Mouse (Mus musculus) urinary bladder, adult 2 months (tissue): Measurements from ENCODE around the gene Elf1. TPM values are rescaled to one million over a fixed set of nuclear protein-coding genes. Genes with fewer than 3 reads are reported as not detected.

Experiments used
- DNase-seq: peaks from one replicate; pipeline ENCODE4 v3.0.0; 2022; ENCODE audit warnings: low spot score
- polyA plus RNA-seq: library from polyadenylated mRNA; depleted of rRNA; stranded (reverse); fragments of >200 nt; gene quantifications from 2 replicates; pipeline ENCODE4 v1.2.3, GENCODE M21; 2012

Elf1 gene
- polyA plus RNA-seq, 1 experiment: 41.9 TPM

DNA sequence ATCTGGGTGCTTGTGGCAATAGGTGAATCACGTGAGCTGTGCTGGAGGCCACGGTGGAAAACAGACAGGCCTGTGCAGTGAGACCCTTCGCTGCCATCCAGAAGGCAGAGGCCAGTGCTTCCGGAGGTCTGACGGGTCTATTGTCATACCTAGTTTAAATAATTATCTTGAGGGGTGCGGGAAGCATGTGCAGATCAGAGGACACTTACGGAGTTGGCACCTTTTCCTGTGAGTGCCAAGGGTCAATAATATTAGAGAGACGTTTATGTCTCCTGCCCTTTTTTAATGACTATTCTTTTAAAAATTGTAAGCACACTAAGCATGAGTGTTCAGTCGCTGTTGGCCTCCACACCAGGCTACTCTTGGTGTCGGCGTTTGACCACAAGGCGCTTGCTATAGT lies 8.2 kb downstream of the Elf1 start:
- DNase-seq: no peak

DNA sequence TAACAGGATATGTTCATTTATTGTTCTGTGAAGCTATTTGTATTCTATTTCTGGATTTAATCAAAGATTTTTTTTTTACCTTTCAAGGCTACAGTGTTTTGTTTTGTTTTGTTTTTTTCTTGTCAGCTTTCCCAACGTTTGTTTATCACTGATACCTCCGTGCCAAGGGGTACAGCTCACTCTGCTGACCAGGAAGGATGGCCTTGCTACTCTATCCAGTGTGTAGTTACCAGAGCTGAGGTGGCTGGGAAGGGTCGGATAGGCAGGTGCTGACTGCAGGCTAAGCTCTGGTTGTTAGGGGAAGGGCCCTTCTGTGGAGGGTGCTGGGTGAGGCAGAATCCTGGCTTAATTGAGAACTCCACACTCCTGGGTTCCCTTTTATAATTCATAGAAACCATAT lies 9.3 kb downstream of the Elf1 start:
- no peak for DNase-seq

DNA sequence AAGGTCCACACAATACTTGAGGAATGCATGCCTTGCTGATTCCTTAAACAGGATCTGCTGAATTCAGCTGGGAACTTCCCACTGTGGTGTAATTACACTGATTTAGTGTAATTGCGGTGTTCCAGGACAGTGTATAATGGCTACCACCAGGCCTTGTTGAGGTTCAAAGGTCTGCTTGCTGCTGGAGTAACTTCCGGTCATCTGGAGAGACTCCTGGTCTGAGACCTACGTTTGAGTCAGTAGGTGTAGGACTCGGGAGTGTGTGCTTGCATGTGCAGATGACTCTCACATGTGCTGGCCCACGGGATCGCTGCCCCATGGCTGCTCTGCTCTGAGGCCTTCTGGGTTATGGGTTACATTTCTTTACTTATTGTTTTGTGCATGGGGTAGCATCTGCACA lies 13.4 kb downstream of the Elf1 start:
- DNase-seq: no peak

DNA sequence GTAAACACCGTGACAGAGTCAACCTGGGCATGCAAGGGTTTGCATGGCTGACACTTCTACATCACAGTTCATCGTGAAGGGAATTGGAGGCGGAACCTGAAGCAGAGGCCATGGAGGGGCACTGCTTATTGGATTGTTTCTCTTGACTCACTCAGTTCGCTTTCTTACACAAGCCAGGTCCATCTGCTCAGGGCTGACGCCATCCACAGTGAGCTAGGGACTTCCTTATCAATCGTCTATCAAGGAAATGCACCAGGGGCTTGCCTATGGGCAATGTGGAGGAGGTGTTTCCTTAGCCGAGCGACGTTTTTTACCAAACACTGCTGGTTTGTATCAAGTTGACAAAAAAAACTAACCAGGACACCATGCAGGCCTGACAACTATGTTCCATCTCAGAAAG lies 18.3 kb downstream of the Elf1 start:
- no peak for DNase-seq

DNA sequence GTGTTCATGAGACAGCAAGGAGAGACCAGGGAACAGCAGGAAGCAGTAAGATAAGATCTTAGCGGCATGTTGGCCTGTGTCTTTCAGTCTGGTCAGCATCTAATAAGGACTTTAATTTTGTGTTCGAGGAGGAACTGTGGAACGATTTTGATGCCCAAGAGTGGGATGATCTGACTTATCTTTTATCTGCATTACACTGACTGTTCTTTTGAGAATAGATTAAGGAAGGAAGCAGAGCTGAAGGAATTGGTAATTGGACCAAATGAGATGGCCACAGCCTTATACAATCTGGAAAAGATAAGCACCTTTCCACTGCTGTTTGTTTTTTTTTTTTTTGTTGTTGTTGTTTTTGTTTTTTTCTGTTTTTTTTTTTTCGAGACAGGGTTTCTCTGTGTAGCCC lies 19.8 kb downstream of the Elf1 start:
- DNase-seq: no peak

DNA sequence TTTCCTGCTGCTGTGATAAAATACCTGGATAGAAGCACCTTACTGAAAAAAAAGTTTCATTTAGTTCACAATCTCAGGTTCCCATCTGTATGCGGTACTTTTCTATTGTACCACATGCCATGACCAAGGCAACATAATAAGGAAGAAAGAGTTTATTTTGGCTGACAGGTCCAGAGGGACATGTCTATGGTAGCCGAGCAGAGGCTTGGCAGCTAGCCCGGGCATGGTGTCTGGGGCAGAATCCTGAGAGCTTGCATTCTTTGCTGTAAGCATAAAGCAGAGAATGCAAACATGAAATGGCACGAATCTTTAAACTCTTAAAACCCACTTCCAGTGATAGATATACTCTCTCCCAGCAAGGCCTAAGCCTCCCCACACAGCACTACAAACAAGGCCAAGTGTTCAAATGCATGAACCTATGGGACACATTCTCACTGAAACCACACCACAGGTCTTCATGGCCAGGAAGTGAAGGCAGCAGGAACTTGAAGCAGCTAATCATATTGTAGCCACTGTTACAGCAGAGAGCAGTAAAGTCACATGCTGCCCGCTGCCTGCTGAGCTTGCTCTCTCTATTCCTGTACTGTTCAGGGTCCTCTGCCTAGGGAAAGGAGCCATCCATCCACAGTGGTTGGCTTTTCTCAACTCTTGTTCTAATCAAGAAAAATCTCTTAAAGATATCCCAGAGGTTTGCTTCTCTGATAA lies 22.5 kb downstream of the Elf1 start:
- DNase-seq: no peak

DNA sequence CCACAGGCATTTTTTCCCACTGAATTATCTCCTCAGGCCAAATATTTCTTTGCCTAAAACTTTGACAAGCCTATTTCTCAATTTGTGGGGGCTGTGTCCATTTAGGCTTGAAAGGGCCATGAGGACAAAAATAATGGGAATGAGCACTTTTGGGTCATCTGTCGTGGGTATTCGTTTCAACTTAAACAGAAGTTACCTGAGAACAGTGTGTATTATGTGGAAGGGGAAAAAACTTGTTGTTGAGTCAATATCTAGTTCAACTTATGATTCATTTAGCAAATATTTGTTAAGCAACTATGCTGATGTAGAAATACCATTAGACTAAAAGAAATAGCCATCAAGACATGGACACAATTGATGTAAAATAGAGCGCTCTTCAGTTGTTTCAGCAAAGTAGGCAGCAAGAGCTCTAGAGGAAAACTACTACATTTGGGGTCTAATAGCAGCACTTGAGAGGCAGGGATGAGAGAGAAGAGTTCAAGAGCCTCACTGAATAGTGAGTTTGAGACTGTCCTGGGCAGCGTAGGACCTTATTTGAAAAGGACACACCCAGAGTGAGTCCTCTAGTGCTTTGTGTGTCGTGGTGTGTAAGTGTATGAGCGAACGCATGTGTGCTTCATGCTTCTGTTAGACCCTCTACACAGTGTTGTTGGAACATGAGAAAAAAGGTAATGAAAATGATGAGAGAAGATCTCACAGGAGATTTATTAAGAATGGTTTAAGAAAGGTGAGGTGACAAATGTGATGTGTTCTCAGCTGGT lies 23.4 kb downstream of the Elf1 start:
- no peak for DNase-seq

DNA sequence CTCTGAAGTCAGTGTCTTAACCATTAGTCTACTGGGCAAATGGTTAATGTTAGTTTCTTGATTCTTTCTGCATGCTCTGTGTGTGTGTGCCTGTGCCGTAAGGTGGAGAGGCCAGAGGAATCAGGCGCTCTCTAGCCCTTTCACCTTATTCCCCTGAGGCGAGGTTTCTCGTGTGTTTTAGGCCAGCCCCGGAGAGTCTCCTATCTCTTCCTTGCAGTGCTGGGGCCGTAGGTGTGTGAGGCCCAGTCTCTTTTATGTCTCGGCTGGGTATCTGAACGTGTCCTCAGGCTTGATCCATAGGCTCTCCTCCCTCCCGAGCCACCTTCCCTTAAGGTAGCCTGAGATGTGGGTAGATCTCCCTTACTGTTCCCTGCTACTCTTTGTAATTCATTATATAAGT lies 25.2 kb downstream of the Elf1 start:
- no peak for DNase-seq

DNA sequence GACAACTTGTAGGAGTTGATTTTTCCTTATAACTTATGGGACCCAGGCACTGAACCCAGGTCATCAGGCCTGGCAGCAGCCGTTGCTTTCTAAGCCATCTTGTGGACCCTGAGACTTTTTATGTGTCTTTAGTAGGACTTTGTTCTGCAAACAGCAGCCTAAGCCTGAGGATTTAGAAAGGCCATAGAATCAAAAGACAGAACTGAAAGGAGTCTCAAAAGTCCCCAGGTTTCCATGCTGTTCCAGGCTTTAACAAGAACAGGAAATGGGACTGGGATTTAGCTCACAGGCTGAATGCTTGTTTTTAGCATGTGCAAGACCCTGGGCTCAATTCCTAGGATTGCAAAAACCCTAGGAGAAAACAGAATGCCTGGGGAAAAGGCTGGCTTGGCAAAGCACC lies 26.9 kb downstream of the Elf1 start:
- no peak for DNase-seq

DNA sequence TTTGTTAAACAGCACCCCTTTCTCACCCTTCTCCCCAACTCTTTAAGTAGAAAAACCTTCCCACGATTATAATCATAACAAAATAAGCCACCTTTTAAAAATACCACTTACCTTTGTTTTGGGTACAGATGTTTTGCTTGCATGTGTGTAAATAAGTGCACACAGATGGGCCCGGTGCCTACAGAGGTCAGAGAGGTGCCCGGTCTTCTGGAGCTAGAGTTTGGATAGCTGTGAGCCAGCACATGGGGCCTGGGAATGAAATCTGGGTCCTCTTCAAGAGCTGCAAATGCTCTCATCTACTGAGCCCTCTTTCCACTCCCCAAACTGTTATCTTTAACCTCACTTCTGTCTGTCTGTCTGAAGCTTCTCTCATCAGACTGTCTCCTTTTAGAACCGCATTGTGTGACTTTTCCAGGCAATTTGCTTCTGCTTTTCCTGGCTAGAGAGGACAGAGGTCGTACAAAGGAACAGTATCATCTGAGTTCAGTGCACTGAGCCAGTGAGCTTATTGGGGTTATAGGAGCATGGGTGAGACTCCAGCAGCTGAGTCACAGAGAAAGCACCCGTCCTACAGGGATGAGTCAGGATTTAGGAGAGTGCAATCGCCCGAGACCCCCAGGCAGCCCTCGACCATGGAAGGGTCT lies 27.8 kb downstream of the Elf1 start:
- no peak for DNase-seq

DNA sequence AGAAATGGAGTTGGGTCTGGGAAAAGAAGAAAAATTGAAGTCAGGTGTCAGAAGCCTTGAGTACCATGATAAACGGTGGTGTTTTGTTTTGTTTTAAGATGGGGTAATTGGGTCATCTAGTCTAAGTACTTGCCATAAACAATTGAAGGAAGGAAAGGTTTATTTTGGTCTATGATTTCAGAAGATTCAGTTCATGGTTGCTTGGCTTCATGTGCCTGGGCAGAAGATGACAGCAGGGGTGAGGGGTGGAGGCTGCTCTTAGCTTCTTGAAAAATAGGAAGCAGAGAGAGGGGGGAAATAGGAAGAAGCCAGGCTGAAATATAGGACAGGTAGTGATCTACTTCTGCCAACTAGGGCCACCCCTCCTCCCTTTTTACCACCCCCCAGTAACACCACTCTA lies 30.5 kb downstream of the Elf1 start:
- no peak for DNase-seq

DNA sequence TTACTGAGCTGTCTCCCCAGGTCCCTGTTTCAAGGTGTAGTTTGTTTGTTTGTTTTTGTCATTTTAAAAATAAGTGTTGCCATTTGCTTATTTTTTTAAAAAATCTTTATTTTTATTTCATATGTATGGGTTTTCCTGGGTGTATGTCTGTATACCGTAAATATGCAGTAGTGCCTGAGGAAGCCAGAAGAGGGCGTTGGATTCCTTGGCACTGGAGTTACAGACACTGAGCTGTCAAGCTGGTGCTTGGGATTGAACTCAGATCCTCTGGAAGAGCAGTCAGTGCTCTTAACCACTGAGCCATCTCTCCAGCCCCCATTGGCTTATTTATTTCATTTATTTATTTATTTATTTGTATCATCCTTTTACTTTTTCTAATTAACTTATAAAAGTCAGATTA lies 33.0 kb downstream of the Elf1 start:
- DNase-seq: no peak

DNA sequence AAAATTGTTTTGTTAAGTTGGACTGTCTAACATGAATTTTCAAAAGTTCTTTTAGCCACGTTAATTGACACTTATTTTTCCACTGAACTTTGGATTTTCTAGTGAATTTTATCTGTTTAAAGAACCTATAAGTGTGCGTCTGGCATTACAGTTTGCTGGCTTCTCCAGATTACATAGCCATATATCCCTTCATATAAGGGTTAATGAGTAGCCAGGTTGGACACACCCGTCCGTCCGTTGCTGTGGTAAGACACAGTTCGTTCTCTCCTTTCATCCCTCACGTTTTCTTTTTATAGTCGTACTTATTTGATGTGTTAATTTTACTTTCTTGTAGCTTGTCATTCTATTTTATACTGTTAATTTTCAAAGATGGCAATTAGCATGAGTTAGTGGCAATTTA lies 34.1 kb downstream of the Elf1 start:
- no peak for DNase-seq

DNA sequence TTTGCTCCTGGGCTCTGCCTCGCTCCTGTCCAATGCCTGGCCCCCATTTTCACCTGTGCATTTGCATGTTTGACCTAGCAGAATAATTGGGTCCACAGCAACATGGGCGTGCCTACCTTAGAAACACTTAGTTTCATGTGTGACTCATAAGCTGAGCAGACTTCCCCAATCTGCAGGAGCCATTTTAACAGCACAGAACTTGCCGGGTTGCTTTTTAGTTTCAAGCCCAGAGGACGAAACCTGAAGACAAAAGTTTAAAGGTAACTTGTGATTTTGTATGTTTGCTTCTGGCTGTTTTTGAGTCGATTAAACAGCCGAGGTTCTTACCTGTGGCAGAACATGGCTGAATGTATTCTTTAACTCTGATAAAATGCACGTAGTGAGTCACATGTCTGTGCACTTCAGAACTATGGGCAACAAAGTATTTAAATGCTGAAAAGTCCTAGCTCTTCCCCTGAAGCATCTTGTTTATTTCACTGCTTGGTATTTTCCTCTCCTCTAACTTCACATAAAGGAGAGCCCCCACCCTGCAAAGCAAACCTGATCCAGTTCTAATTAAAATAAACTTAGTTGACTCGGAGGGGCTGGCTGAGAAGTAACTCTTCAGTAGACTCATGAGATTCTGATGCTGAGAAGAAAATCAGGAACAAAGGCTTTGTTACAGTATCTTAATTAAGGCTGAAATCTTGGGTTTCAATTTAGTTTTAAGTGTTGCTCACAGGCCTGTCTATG lies 34.7 kb downstream of the Elf1 start:
- no peak for DNase-seq

DNA sequence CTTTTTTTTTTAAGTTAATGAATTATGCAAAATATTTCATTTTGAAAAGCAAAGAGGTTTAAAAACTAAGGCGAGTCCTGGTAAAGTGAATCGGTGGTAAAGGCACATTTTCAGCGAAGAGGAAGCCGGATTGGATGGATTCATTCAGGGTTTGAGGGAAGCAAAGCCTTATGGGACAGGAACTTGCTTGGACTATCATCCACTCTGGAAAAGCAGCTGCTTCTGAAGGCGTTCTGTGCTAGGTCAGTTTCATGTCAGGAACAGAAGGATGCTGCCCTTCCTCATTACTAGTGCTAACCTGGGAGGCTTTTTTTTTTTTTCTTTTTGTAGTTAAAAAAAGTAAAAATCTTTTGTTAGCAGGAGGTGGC lies 35.2 kb downstream of the Elf1 start:
- no peak for DNase-seq

DNA sequence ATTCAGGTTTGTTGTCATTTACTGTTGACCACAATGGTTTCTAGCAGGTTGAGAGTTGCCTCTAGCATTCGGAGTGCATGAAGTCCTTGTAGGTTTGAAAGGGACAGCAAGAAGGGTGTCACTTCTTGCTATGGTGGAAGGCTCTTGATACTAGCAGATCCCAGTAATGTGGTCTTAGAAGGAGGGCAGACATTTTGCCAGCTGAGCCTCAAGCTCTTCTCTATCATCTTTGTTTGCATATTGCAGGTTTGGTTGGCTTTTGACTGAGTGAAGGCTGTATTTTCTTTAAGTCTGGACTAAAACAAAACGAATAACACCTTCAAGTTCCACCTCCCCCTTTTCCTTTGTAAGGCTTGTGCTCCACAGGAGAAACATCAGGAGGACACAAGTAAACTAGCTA lies 35.8 kb downstream of the Elf1 start:
- no peak for DNase-seq

DNA sequence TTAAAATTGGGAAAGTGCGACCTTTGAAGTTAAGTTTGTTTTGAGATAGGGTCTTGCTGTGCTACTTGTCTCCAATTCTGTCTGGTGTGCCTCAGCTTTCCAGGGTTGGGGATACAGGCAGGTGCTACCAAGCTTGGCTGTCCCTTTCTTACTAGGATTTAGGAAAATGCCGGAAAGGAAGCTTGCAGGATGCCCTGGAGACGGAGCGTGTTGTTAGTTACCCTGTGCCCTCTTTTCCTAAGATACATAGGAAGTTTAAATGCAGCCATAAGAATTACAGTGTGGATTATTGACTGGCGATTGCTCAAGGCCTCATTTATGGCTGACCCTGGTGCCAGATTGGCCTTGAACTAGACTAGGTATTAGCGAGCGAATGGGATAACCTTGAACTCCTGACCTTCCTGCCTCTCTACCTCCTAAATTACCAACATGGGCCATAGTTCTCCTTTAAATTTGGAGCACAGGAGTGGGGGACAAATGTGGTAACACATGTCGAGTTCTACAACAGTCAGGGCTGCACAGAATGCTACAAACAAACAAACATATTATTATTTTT lies 36.3 kb downstream of the Elf1 start:
- no peak for DNase-seq

DNA sequence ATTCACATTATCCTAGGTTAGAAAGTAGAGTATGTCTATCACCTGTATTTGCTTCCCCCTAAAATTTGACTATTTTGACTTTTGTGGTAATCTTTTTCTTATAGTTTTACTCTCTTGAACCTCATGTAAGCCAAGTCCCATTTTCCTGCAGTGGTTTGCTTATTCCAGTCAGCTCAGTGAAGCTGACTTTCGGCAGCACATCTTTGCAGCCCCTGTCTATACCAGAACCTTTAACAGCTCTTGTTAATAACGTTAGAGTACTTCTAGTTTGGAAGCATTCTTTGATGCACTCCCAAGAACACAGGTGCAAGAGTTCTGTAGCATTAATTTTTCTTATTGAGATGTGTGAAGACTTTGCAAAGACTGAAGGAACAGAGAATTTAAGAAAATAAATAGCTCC lies 37.1 kb downstream of the Elf1 start:
- DNase-seq: no peak

DNA sequence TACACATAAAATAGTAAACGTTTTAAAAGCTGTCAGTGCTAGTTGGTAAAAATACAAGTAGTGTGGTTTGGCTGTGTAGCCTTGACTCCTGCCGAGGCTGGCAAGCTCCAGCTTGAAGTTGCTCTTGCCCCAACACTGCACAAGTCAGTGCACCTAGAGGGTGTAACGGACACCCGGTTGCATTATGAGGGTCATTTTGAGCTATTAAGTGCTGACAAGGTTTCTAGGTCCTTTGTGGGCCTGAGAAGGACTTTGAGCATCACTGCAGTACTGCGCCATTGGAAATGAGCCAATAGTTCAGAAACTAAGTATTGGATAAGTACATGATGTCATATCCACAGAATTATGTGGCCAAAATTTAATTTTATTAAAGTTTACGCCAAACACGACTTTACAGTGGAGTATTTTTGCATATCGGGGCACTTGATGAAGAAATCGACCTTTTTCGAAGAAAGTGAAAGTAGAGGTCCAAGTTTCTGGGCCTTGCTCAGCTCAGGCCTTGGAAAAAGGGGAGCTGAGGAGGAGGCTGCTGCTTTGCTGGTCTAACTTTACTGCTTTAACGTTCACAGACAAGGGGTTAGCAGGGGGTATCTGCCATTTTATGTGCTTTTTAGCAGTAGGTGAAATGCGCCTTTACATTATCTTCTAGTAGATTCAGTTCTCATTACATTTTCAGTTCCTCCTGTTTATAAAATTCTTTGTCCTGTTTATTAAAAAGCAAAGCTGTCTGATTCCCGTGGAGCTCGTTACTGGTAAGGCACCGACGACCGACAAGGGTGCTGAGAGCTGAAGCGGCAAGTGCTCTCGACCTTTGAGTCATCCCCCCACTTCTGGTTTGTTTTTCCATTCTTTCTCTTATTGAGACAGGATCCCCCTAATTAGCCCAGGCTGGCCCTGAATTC lies 38.0 kb downstream of the Elf1 start:
- DNase-seq: no peak

DNA sequence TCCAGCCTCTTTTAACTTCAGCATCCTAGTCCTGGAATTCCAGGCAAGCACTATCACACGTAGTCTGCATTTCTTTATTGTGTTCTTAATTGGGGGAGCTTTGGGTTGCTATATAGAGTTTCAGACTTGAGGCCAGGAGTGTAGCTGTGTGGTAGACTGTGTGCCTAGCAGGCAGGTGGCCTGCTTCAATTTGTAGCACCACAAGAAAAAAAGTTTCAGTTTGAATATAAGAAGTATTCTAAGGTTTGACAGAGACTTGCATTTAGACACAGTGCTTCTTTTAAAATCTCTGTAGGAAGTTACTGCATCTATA lies 38.6 kb downstream of the Elf1 start:
- no peak for DNase-seq

DNA sequence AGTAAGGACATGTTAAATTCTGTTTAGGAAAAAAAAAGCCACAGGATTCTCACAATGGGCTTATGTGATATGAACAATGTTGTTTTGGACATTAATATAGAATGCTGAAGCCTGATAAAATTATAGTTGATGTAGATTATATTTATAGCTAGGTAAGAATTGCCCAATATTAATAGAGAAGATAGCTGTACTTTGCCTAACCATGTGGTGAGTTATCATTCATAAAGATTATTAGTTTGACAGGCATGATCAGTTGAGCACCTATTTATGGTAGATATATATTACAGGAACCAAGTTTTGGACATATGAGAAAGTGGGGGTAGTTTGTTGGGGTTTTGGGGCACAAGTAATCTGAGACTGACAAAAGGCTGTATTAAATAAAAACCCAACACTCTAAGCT lies 39.6 kb downstream of the Elf1 start:
- no peak for DNase-seq
